Mouse (Mus musculus): ENCODE results near the gene Dnah2.

Gene Dnah2

GRCm38 (mm10) chr11:69549060-69549656, at the start of gene Dnah2:
Gene Dnah2 (minus strand): TSS chr11:69549110.
- no peak for DNase-seq (ENCODE audit: low spot score)

- no peak for DNase-seq (ENCODE audit: low spot score)
Measured at GRCm38 (mm10) chr11:69594853-69595252, 45.9 kb upstream of the Dnah2 start.

GRCm38 (mm10) chr11:69592799-69593198, 43.9 kb upstream of the Dnah2 start:
- DNase-seq (ENCODE audit: low spot score): no peak

- DNase-seq (ENCODE audit: low spot score): no peak
Measured at GRCm38 (mm10) chr11:69591899-69592637, 43.2 kb upstream of the Dnah2 start.

- DNase-seq (ENCODE audit: low spot score): no peak
Measured at GRCm38 (mm10) chr11:69591424-69591823, 42.5 kb upstream of the Dnah2 start.

- DNase-seq (ENCODE audit: low spot score): no peak
Measured at GRCm38 (mm10) chr11:69590622-69591021, 41.7 kb upstream of the Dnah2 start.

GRCm38 (mm10) chr11:69589207-69589834, 40.4 kb upstream of the Dnah2 start:
- no peak for DNase-seq (ENCODE audit: low spot score)

GRCm38 (mm10) chr11:69585718-69586325, 36.9 kb upstream of the Dnah2 start:
- no peak for DNase-seq (ENCODE audit: low spot score)

- DNase-seq (ENCODE audit: low spot score): no peak
Measured at GRCm38 (mm10) chr11:69584937-69585336, 36.0 kb upstream of the Dnah2 start.

- DNase-seq (ENCODE audit: low spot score): no peak
Measured at GRCm38 (mm10) chr11:69584008-69584407, 35.1 kb upstream of the Dnah2 start.

- DNase-seq (ENCODE audit: low spot score): no peak
Measured at GRCm38 (mm10) chr11:69582230-69582805, 33.4 kb upstream of the Dnah2 start.

GRCm38 (mm10) chr11:69581814-69582213, 32.9 kb upstream of the Dnah2 start:
- no peak for DNase-seq (ENCODE audit: low spot score)

- peak; percentile 90 for DNase-seq (ENCODE audit: low spot score)
Measured at GRCm38 (mm10) chr11:69581147-69581688, 32.3 kb upstream of the Dnah2 start.

- DNase-seq (ENCODE audit: low spot score): no peak
Measured at GRCm38 (mm10) chr11:69580572-69581146, 31.7 kb upstream of the Dnah2 start.

GRCm38 (mm10) chr11:69580091-69580514, 31.2 kb upstream of the Dnah2 start, which contains the start of the genes Wrap53 and Trp53:
Gene Wrap53 (minus strand): TSS chr11:69580255.
Gene Trp53 (plus strand): TSS chr11:69580359.
- peak; percentile 90 for DNase-seq (ENCODE audit: low spot score)

GRCm38 (mm10) chr11:69579128-69580017, 30.5 kb upstream of the Dnah2 start:
- DNase-seq (ENCODE audit: low spot score): peak; percentile 95

- no peak for DNase-seq (ENCODE audit: low spot score)
Measured at GRCm38 (mm10) chr11:69578301-69578700, 29.4 kb upstream of the Dnah2 start.

- no peak for DNase-seq (ENCODE audit: low spot score)
Measured at GRCm38 (mm10) chr11:69576307-69576706, 27.4 kb upstream of the Dnah2 start.

- DNase-seq (ENCODE audit: low spot score): no peak
Measured at GRCm38 (mm10) chr11:69575220-69575619, 26.3 kb upstream of the Dnah2 start.

GRCm38 (mm10) chr11:69565131-69565530, 16.2 kb upstream of the Dnah2 start:
- DNase-seq (ENCODE audit: low spot score): no peak

GRCm38 (mm10) chr11:69564391-69564790, 15.5 kb upstream of the Dnah2 start:
- no peak for DNase-seq (ENCODE audit: low spot score)
